Mouse (Mus musculus): Measurements from ENCODE around the gene Cbx1. TPM values are rescaled to one million over a fixed set of nuclear protein-coding genes. Genes with fewer than 3 reads are reported as not detected.
"Not testable (repeated sequence)": the region's sequence is repeated elsewhere in the genome, so short reads cannot be mapped to it uniquely, and the experiment has no call there.

Gene Cbx1
- total RNA-seq, 1 experiment from 2014 or later: 54.0 TPM

DNA sequence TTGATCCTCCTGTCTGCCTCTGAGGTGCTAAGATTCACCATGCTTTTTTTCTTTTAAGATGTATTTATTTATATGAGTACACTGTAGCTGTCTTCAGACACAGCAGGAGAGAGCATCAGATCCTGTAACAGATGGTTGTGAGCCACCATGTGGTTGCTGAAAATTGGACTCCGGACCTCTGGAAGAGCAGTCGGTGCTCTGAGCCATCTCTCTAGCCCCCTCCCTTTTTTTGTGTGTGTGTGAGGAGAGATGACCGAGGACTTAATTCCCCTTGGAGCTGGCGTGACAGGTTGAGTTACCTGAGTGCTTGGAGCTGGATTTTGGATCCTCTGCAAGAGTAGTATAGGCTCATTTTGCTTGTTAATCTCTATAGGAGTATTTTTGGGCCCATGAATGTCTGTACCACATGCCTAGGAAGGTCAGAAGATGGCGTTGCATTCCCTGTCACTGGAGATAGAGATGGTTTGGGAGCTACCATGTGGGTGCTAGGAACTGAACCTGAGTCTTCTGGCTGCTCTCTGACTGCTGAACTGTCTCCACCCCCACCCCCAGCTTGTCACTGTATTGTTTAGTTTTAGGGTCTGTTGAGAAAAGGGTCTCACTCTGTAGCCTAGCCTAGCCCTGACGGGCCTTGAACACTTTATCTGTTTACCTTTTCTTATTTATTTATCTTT lies 20.8 kb downstream of the Cbx1 start:
- no peak for ATAC-seq (replicated peaks; ENCODE audit: insufficient number of reproducible peaks, low FRiP score, low TSS enrichment, poor library complexity, severe bottlenecking)

DNA sequence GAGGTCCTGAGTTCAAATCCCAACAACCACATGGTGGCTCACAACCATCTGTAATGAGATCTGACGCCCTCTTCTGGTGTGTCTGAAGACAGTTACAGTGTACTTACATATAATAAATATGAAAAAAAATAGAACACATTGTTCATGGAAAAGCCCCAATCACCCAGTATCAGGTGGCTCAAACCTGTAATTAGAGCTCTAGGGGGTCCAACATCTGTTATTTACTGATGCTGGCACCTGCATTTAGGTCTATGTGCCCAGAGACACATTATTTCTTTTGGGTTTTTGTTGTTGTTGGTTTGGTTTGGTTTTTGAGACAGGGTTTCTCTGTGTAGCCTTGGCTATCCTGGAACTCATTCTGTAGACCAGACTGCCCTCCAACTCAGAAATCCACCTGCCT lies 22.3 kb downstream of the Cbx1 start:
- ATAC-seq (replicated peaks; ENCODE audit: insufficient number of reproducible peaks, low FRiP score, low TSS enrichment, poor library complexity, severe bottlenecking): not testable (repeated sequence)

DNA sequence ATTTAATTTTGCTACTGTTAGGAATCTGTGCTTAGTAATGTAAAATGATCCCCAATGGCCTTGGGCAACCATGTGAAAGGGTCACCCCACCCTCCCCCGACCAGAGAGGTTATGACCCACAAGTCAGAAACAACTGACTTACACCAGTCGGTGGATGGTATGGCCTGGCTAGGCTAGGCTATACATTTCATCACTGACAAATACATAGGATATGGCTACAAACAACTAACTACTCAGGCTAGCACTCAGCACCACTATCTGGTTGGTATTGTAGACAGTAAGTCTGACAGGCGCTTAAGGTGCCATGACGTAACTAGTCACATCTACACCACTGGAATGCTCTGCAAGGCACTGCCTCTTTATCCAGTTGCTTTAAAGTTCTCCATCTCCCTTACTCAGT lies 24.5 kb downstream of the Cbx1 start:
- no peak for ATAC-seq (replicated peaks; ENCODE audit: insufficient number of reproducible peaks, low FRiP score, low TSS enrichment, poor library complexity, severe bottlenecking)

DNA sequence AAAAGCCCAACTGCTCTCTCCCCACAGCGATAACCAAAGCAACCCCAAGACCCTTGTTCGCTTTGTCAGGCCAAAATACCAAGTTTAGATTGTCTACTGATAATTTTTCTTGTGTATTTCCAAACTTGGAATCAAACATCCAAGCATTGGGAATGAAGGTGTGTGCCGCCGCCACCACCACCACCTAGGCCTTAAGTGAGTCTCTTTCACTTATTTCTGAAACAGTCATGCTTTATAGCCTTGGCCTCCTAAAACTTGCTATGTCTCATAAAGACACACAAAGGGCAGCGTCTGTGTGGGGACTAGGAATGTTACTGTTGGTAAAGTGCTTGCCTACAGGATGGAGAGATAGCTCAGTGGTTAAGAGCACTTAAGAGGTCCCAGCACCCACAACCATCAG lies 25.0 kb downstream of the Cbx1 start:
- no peak for ATAC-seq (replicated peaks; ENCODE audit: insufficient number of reproducible peaks, low FRiP score, low TSS enrichment, poor library complexity, severe bottlenecking)

DNA sequence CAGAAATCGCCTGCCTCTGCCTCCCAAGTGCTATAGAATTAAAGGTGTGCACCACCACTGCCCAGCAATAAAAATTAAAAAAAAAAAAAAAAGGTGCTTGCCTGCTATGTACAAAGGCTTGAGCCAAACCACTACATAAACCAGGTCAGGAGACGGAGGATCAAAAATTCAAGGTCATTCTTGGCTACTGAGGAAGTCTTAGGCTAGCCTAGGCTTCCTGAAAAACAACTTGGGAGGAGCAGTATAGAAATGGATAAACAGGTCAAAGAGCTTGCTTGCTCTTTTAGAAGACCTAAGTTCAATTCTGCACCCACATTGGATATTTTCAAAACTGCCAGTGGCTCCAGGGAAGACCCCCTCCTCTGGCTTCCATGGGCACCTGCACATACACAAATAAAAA lies 25.5 kb downstream of the Cbx1 start:
- no peak for ATAC-seq (replicated peaks; ENCODE audit: insufficient number of reproducible peaks, low FRiP score, low TSS enrichment, poor library complexity, severe bottlenecking)

DNA sequence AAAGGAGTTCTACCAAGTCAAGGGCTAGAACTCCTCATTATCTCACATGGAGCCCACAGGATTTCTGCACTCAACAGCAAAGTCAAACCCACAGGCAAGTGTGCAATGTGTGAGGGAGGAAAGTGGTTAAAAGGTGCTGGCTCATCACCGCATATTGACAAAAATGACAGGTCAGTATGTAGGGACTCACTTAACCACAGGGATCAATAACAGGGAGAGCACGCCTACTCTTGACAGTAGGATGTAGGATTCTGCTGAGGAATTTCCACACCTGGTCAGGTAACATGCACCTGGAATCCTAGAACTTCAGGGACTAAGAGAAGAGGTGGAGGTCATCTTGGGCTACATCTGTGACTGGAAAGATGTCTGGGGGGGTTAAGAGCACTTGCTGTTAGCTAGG lies 27.0 kb downstream of the Cbx1 start:
- no peak for ATAC-seq (replicated peaks; ENCODE audit: insufficient number of reproducible peaks, low FRiP score, low TSS enrichment, poor library complexity, severe bottlenecking)

DNA sequence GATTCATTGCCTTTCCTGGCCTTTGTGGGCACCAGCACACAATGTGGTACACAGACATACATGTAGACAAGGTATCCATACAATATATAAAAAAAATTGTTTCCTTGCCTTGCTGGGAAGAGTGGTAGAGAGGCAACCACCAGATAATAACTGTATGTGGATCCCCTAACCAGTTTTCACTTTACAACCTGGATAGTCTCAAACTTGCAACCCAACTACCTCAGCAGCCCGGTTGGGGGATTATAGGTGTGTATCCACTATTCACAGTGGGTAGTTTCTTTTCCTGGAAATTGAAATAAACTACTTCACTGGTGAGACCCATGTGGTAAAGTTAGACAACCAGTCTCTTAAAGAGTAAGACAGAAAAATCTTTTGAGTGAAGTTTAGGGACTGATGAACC lies 27.6 kb downstream of the Cbx1 start:
- no peak for ATAC-seq (replicated peaks; ENCODE audit: insufficient number of reproducible peaks, low FRiP score, low TSS enrichment, poor library complexity, severe bottlenecking)

DNA sequence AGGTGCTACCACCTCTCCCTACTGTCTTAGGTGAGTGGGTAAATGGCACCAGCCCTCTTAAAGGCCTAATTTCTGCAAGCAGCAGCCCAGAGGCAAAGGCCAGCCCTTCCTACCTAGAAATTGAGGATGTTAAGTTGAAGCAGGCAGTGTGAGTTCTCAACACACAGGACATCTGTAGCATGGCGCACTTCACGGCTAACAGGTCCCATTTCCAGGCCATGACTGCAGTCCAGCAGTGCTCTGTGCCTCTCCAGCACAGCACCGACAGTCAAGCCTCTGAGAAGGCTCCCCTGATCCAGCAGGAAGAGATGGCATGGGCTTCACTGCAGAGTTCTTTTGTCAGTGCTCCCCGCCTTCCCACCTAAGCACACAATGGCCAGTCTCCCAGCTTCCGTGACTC lies 28.1 kb downstream of the Cbx1 start:
- ATAC-seq (replicated peaks; ENCODE audit: insufficient number of reproducible peaks, low FRiP score, low TSS enrichment, poor library complexity, severe bottlenecking): no peak

DNA sequence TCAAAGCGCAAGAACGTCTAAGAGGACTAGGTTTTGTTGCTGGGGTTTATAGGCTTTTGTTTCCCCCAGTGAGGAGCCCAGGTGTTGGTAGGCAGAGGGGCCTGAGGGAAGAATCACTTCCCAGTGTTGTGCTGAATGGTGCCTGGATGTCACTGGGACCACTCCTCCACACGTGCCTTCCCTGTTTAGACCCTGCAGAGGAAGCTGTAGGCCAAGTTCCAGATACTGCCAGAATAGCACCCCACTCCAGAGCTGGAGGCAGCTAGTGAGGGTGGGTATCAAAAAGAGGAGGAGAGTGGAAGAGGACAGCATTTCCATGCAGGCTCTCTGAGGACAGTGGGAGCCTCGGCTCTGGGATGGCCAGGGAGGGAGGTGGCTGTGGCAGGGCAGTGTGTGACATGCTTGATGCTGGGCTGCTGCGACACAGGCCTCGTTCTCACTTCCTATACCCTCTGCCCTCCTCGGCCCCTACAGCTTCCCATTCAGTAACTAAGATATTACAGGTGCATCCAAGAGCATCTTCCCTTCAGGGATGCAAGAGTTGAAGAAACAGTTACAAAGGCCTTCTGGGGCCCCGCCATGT lies 29.3 kb downstream of the Cbx1 start:
- no peak for ATAC-seq (replicated peaks; ENCODE audit: insufficient number of reproducible peaks, low FRiP score, low TSS enrichment, poor library complexity, severe bottlenecking)

DNA sequence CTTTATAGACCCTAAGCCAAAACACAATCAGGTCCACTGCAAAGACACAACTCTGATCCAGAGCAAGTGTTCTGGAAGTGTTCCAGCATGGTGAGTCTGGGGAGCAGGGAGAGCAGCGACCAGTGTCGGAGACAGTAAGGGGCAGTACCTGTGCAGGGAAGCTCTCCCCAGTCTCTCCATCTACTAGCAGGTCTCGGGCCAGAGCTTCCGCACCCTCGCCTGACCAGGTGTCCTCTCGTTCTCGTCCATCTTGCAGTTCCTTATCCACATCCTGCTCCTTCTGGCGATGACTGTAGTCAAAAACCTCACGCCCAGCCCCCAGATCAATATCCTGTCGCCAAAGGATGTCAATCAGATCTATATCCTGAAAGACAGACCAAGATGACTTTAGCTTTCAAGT lies 33.0 kb downstream of the Cbx1 start:
- ATAC-seq (replicated peaks; ENCODE audit: insufficient number of reproducible peaks, low FRiP score, low TSS enrichment, poor library complexity, severe bottlenecking): no peak

DNA sequence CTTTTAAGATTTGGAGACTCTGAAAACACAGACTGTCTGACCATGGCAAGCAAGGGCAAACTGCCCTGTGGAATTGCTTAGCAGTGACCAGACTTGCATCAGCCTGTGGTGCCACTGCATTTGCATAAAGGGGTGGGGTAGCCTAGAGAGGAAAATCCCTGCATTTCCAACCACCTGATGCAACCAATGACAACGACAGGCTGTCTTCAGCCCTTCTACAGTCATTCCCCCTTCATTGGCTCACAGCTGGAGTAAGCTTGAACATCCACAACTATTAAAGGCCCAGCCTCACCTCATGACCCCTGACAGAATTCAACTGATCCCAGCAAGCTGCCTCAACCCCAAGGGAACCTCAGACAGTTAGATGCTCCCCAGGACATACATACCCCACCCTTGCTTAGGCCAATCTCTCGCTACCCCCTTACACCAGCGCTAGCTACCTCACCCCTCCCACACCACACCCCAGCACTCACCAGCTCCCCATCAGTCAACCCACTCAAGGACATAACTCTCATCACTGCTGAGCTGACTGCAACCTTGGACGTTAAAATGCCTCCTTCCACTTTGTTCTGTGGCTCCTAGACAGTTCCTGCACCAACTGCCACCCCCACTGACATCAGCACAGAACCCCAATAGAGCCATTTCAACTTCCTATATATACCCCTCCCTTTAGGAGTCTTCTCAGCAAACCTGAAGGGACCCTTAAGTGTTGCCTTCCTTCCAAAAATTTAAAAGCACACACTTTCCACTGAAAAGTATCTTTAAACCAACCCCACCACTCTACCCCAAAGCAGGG lies 33.9 kb downstream of the Cbx1 start:
- peak; percentile 76 for ATAC-seq (replicated peaks; ENCODE audit: insufficient number of reproducible peaks, low FRiP score, low TSS enrichment, poor library complexity, severe bottlenecking)

DNA sequence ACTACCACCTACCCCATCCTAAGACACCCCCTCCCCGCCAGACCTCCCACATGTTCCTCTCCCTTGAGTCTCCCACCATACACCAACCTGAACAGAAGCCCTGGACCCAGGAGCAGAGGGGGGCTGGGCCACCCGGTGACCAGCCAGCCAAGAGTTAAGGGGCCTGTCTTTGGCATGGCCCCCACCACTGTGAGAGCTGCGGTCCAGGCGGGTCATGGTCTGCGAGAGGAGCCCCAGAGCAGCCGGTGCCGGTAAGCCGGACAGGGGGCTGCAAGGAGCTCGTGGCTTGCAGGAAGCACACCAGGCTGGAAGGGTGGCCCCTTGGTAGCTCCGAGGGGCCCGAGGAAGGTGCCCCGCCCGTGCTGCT lies 34.5 kb downstream of the Cbx1 start:
- no peak for ATAC-seq (replicated peaks; ENCODE audit: insufficient number of reproducible peaks, low FRiP score, low TSS enrichment, poor library complexity, severe bottlenecking)

DNA sequence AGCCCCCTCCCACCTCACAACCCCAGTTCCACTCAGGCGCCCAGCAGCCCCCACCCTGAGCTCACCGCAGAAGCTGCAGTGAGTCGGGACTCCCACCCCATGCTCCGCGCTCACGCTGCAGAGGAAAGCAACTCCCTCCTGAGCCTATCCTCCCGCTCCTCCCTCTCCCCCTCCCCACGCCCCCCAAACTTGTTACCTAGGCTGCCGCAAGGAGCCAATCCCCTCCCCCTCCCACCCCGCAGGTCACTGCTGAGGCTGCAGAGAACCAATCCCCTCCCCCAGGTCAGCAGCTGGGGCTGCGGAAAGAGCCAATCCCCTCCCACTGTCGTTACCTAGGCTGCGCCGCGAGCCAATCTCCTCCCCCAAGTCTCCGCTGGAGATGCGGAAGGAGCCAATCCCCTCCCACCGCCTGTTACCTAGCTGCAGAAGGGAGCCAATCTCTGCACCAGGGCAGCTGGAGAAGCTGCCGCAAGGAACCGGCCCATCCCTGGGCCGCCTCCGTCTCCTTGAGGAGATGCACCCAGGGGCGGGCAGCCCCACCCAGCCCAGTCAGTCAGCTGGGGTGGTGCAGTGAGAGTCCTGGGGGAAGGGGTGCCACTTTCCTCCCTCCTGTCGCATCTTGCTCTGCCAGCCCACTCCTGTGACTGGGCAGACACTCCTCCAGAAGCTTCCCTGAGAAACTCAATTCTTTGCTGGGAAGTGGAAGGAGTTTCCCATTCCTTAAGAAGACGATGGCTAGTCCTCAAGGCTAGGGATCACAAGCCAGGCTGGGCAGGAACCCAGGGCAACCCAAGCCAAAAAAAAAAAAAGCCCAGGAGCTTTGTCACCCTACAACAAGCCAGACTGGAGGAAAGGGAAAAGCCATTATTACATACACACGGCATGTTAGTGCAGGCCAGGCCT lies 35.2 kb downstream of the Cbx1 start:
- ATAC-seq (replicated peaks; ENCODE audit: insufficient number of reproducible peaks, low FRiP score, low TSS enrichment, poor library complexity, severe bottlenecking): peak; percentile 94

DNA sequence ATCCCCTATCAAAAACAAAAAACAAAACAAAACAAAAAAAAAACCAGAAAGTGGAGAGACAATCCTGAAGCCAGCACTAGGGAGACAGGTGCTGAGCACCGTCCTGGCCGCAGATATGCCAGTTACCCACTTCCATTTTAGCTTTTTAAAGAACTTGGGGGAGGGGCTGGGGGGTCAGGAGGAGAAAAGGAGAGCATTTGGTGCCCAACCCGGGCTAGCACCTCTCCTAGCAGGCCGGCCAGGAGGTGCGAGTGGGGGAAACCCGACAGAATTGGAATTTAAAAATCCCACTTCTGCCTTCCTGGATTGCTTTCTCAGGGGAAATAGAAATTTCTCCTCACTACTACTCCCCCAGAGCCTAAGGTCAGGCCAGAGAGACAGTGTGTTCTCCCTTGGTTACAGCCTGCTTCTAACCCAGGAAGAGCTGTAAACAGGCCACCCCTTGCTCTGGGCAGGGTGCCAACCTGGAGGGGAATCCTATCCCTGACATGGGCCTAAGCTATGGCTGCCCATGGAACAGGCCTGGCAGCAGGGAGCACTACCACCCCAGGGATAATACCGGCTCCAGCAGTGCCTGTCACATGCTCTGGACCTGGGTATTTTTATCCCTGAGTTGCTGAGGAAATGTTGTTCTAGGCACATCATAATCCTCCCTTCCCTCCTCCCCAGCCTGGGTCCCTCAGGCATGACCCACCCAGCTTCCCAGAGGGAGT lies 36.0 kb downstream of the Cbx1 start:
- no peak for ATAC-seq (replicated peaks; ENCODE audit: insufficient number of reproducible peaks, low FRiP score, low TSS enrichment, poor library complexity, severe bottlenecking)

DNA sequence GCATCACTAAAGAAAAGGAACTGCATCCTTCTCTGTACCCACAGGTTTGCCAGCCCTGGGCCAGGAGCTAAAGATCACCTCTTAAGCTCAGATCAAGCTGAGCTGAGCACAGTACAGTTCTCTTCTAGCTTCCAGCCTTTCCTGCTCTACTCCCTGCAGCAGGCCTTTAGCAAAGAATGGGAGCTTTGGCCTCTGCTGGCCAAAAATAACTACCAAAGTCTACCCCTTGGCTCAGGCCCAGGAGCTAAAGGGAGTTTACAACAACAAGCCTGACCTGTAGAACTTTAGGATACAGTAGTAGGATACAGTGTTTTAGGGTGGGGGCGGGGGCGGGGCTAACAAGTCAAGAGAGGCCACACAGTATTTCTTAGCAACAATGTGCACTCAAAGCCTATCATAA lies 37.6 kb downstream of the Cbx1 start:
- ATAC-seq (replicated peaks; ENCODE audit: insufficient number of reproducible peaks, low FRiP score, low TSS enrichment, poor library complexity, severe bottlenecking): no peak

DNA sequence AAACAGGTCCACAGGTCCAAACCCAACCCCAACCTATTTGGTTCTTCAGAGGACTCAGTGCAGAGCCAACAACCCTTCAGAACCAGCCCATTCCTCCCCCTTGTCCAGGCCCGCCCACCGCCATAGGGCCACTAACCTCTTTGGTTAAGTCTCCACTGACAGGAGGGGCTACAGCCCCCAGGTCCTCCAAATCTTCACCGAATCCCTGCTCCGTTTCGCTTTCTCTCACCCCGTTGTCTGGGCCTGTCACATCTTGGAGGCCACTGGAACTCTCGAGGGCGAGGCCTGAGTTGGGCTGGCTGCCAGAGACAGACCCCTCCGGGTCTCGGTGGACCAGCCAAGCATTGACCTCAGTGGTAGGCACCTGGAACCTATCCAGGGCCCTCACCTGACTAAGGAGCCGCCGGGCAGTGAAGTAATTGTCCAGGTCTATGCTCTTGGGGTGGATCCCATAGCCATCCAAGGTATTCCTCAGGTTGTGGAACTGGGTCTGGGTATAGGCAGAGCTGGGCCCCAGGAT lies 38.2 kb downstream of the Cbx1 start:
- no peak for ATAC-seq (replicated peaks; ENCODE audit: insufficient number of reproducible peaks, low FRiP score, low TSS enrichment, poor library complexity, severe bottlenecking)

DNA sequence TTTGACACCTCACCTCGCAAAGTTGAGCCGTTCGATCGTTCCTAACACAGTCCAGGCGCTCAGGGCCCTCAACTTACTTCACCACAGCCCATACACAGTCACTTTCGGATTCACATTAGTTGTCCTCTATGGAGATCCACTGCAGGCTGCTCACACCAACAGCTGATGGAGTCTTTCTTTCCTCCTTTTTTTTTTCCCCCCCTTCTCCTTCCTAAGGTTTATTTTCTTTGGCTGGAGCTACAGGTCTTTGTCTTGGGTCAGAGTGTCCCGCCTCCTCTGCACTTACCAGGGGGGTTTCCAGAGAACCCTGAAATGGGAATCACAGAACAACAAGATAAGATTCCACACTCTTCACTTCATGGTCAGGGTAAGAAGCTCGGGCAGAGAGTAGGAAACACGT lies 39.0 kb downstream of the Cbx1 start:
- no peak for ATAC-seq (replicated peaks; ENCODE audit: insufficient number of reproducible peaks, low FRiP score, low TSS enrichment, poor library complexity, severe bottlenecking)

DNA sequence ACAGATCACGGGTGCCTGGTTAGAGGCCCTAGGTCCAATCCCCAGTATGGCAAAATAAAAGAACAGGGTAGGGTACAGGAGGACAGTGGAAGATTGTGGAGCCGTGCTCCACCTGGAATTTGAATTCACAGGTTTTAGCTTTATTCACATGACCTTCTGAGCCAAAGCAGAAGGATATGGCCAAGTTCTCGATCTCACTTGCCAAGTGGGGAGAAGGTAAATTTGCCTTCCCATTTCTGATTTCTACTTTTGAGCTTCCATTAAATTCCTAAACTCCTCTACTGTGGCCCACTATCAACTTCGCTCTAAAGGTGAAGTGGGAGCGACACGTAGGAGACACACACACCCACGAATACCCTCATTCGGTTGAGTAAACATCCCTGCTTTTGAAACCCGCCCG lies 40.0 kb downstream of the Cbx1 start:
- no peak for ATAC-seq (replicated peaks; ENCODE audit: insufficient number of reproducible peaks, low FRiP score, low TSS enrichment, poor library complexity, severe bottlenecking)
